Mouse (Mus musculus) kidney, postnatal 36 days (tissue): ENCODE data around the gene Sapcd1.
"Not testable (repeated sequence)": the region's sequence is repeated elsewhere in the genome, so short reads cannot be mapped to it uniquely, and the experiment has no call there.

Experiments
- DNase-seq, 2 experiments: peaks; one replicate each; pipeline ENCODE4 v3.0.0; 2021 to 2022; ENCODE audit warnings: mixed read lengths in 2 of 2

Gene Sapcd1

GRCm38 (mm10) chr17:35007387-35007991, 20.3 kb downstream of the Sapcd1 start:
- no peak for DNase-seq

- not testable (repeated sequence) for DNase-seq
Measured at GRCm38 (mm10) chr17:35005902-35006301, 21.9 kb downstream of the Sapcd1 start.

- DNase-seq: no peak
Measured at GRCm38 (mm10) chr17:35005158-35005557, 22.7 kb downstream of the Sapcd1 start.

GRCm38 (mm10) chr17:35004075-35004717, 23.6 kb downstream of the Sapcd1 start:
- no peak for DNase-seq

GRCm38 (mm10) chr17:35003022-35003838, 24.6 kb downstream of the Sapcd1 start:
- no peak for DNase-seq

- no peak for DNase-seq
Measured at GRCm38 (mm10) chr17:35002153-35002865, 25.5 kb downstream of the Sapcd1 start.

- DNase-seq: peak in 1 of 2 experiments; percentile 24
Measured at GRCm38 (mm10) chr17:35001452-35002152, 26.2 kb downstream of the Sapcd1 start.

- peak; percentile 85 to 89 for DNase-seq
Measured at GRCm38 (mm10) chr17:35000717-35001451, 26.9 kb downstream of the Sapcd1 start, which contains the start of gene Vars. Gene Vars (plus strand): TSS chr17:35000987.

GRCm38 (mm10) chr17:34999871-35000716, 27.7 kb downstream of the Sapcd1 start:
- not testable (repeated sequence) for DNase-seq

GRCm38 (mm10) chr17:34998526-34999430, 29.0 kb downstream of the Sapcd1 start:
- DNase-seq: no peak

GRCm38 (mm10) chr17:34997142-34997483, 30.7 kb downstream of the Sapcd1 start:
- DNase-seq: no peak

- DNase-seq: no peak
Measured at GRCm38 (mm10) chr17:34996411-34997141, 31.2 kb downstream of the Sapcd1 start.

GRCm38 (mm10) chr17:34995927-34996326, 31.9 kb downstream of the Sapcd1 start:
- DNase-seq: not testable (repeated sequence)

- not testable (repeated sequence) for DNase-seq
Measured at GRCm38 (mm10) chr17:34995192-34995591, 32.6 kb downstream of the Sapcd1 start.

- no peak for DNase-seq
Measured at GRCm38 (mm10) chr17:34994751-34995150, 33.1 kb downstream of the Sapcd1 start.

GRCm38 (mm10) chr17:34984218-34984617, 43.6 kb downstream of the Sapcd1 start:
- DNase-seq: peak in 1 of 2 experiments; percentile 55

GRCm38 (mm10) chr17:34982328-34982727, 45.5 kb downstream of the Sapcd1 start:
- no peak for DNase-seq

GRCm38 (mm10) chr17:34981690-34982180, 46.1 kb downstream of the Sapcd1 start, which contains the start of gene Lsm2:
Gene Lsm2 (plus strand): TSS chr17:34981862.
- peak; percentile 93 to 95 for DNase-seq
